Mouse (Mus musculus): ENCODE data around the gene Tmem268. TPM values are rescaled to one million over a fixed set of nuclear protein-coding genes. Genes with fewer than 3 reads are reported as not detected.
A peak's percentile ranks its signal among the peaks of the same experiment; 100 is the strongest.

Gene Tmem268
- polyA plus RNA-seq, 1 experiment = 16.4 TPM

DNA sequence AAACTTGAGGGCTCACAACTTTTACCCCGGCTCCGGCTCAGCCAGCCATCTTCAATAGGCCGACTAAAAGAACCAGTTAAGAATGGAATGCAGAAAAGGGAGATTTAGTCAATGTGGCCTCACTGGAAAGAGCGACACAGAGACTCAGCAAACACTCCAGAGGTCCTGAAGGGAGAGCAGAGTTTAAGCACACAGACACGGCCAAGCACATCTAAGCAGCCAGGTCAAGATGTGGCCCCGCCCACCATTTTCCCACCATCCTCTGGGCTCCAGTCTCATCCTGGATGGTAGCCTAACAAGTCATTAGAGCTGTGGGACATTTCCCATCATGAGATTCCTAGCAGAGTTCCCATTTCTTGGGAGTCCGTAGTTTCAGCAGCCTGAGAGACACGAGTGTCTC, 10.7 kb downstream of the Tmem268 start:
- peaks cover 10% of the 10 kb centered on the region for H3K4me1 ChIP-seq (ENCODE audit: control insufficient read depth, insufficient read depth, insufficient read length, low read length)
- H3K4me3 ChIP-seq (ENCODE audit: insufficient read depth, low read depth, low read length) = no peak overlapping the region
- H3K27ac ChIP-seq (replicated peaks; ENCODE audit: low read depth, low read length) = no peak overlapping the region

GRCm38 (mm10) chr4:63570208-63570781, 11.7 kb downstream of the Tmem268 start:
- Histone ChIP-seq H3K4me1 (ENCODE audit: control insufficient read depth, insufficient read depth, insufficient read length, low read length) (peaks cover 10% of the 10 kb centered on the region), H3K4me3 (ENCODE audit: insufficient read depth, low read depth, low read length) (no peak overlapping the region), H3K27ac (replicated peaks; ENCODE audit: low read depth, low read length) (peak overlapping the region; percentile 51)

DNA sequence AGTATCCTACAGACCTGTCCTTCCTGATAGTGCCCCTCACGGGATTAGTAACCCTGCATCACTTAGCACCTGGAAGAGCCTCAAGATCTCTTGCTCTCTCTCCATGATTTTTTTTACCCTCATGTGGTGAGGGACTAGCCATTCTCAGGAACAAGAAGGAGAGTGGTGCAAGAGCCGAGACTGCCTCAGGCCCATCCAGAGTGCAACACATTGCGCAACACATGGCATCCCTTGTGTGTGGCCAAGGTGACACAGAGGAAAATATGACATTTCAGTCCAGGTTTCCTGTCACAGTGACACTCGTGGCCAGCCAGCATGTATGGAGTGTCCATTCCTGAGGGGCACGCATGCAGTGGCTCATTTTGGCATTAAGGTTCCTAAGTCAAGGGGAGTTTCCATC, 14.0 kb downstream of the Tmem268 start:
- Histone ChIP-seq H3K4me1 (ENCODE audit: control insufficient read depth, insufficient read depth, insufficient read length, low read length) (peaks cover 10% of the 10 kb centered on the region), H3K27ac (replicated peaks; ENCODE audit: low read depth, low read length) (no peak overlapping the region; the same call in 1 of the 2 replicates), H3K4me3 (ENCODE audit: insufficient read depth, low read depth, low read length) (no peak overlapping the region)

GRCm38 (mm10) chr4:63579649-63580048, 21.1 kb downstream of the Tmem268 start:
- Histone ChIP-seq H3K27ac (replicated peaks; ENCODE audit: low read depth, low read length) (no peak overlapping the region), H3K4me3 (ENCODE audit: insufficient read depth, low read depth, low read length) (no peak overlapping the region), H3K4me1 (ENCODE audit: control insufficient read depth, insufficient read depth, insufficient read length, low read length) (peaks cover 2% of the 10 kb centered on the region; the same call in 1 of the 2 replicates)

GRCm38 (mm10) chr4:63580078-63580477, 21.5 kb downstream of the Tmem268 start:
- Histone ChIP-seq H3K27ac (replicated peaks; ENCODE audit: low read depth, low read length) (no peak overlapping the region), H3K4me1 (ENCODE audit: control insufficient read depth, insufficient read depth, insufficient read length, low read length) (peaks cover 2% of the 10 kb centered on the region; the same call in 1 of the 2 replicates), H3K4me3 (ENCODE audit: insufficient read depth, low read depth, low read length) (no peak overlapping the region)

- H3K4me1 ChIP-seq (ENCODE audit: control insufficient read depth, insufficient read depth, insufficient read length, low read length) = peaks cover 2% of the 10 kb centered on the region; the same call in 1 of the 2 replicates
- H3K27ac ChIP-seq (replicated peaks; ENCODE audit: low read depth, low read length) = no peak overlapping the region
- no peak overlapping the region for H3K4me3 ChIP-seq (ENCODE audit: insufficient read depth, low read depth, low read length)
These were observed 24.0 kb downstream of the Tmem268 start for GRCm38 (mm10) chr4:63582580-63582979.

DNA sequence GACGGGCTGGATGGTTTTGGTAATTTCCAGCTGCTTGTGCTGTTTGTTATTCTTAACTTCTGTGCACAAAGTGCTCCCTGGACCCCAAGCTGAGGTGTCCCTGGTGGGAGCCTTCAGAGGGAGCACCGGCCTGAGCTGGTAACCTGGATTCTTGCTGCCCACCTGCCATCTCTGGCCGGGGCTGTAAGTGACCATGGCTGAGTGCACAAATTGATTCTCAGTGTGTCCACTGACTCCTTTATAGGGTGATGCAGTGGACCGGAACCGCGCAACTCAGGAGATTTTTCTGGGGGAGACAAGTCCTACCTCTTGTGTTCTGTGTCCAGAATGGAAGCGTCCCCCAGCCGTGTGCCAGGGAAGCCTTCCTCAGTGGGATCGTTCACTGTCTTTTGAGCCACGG, 26.6 kb downstream of the Tmem268 start:
- Histone ChIP-seq H3K27ac (replicated peaks; ENCODE audit: low read depth, low read length) (no peak overlapping the region), H3K4me1 (ENCODE audit: control insufficient read depth, insufficient read depth, insufficient read length, low read length) (no peaks in the 10 kb centered on the region), H3K4me3 (ENCODE audit: insufficient read depth, low read depth, low read length) (no peak overlapping the region)

- Histone ChIP-seq H3K4me3 (ENCODE audit: insufficient read depth, low read depth, low read length) (no peak overlapping the region), H3K27ac (replicated peaks; ENCODE audit: low read depth, low read length) (no peak overlapping the region), H3K4me1 (ENCODE audit: control insufficient read depth, insufficient read depth, insufficient read length, low read length) (no peaks in the 10 kb centered on the region)
These were observed 27.7 kb downstream of the Tmem268 start for GRCm38 (mm10) chr4:63586240-63586639.

DNA sequence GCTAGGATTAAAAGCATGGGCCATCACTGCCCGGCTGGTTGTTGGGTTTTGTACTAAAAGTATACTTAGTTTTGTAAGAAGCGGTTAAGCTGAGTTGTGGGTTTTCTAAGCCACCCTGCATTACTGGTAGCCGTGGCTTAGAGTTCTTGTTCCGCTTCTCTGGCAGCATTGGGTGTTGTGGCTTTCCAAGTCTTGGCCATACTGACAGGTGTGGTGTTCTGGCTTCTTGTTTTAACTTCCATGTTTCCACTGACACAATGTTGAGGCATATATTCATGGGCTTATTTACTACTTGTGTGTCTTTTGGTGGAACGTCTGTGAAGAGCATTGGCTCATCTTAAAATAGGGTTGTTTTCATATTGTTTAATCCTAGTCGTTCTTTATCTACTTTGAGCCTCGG, 31.4 kb downstream of the Tmem268 start:
- Histone ChIP-seq H3K4me3 (ENCODE audit: insufficient read depth, low read depth, low read length) (no peak overlapping the region), H3K27ac (replicated peaks; ENCODE audit: low read depth, low read length) (no peak overlapping the region), H3K4me1 (ENCODE audit: control insufficient read depth, insufficient read depth, insufficient read length, low read length) (peaks cover 3% of the 10 kb centered on the region; the same call in 1 of the 2 replicates)

DNA sequence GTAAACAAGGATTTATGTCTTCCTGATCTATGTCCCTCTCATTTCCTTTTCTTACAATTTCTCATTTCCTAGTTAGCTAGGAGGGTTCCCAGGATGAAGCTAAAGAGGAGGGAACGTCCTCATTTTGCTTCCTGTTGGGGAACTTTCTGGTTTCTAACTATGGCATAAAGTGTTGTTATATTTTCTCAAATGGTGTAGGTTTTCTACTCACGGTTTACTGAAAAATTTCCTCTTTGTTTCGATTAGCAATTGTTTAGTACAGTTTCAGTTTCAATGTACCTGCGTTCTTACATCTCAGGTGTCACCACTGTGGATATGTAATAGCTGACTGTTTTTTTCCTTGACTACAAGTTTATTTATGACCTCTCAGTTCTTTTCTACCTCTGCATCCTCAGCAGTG, 32.0 kb downstream of the Tmem268 start:
- H3K4me1 ChIP-seq (ENCODE audit: control insufficient read depth, insufficient read depth, insufficient read length, low read length) = peaks cover 3% of the 10 kb centered on the region; the same call in 1 of the 2 replicates
- H3K4me3 ChIP-seq (ENCODE audit: insufficient read depth, low read depth, low read length) = no peak overlapping the region
- H3K27ac ChIP-seq (replicated peaks; ENCODE audit: low read depth, low read length) = no peak overlapping the region

GRCm38 (mm10) chr4:63594459-63595110, 36.0 kb downstream of the Tmem268 start:
- H3K4me3 ChIP-seq (ENCODE audit: insufficient read depth, low read depth, low read length) = no peak overlapping the region
- no peak overlapping the region for H3K27ac ChIP-seq (replicated peaks; ENCODE audit: low read depth, low read length)
- H3K4me1 ChIP-seq (ENCODE audit: control insufficient read depth, insufficient read depth, insufficient read length, low read length) = peaks cover 3% of the 10 kb centered on the region; the same call in 1 of the 2 replicates

DNA sequence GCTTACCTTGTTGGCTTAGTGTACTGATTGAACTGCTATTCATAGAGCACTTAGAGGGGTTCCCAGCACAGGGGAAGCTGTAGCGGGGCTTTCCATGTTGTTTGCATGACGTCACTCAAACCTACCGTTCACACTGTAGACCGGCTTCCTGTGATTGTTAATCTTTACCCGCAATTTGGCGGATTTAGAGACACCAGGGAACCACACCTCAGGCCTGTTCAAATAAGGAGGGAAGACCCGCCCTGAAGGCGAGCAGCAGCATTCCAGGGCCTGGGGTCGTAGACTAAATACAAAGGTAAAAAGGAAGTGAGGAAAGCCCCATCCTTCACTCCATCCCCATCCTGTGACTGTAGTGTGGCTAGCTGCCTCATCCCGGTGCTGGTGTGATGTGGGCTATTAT, 36.7 kb downstream of the Tmem268 start:
- peaks cover 3% of the 10 kb centered on the region; the same call in 1 of the 2 replicates for H3K4me1 ChIP-seq (ENCODE audit: control insufficient read depth, insufficient read depth, insufficient read length, low read length)
- no peak overlapping the region for H3K27ac ChIP-seq (replicated peaks; ENCODE audit: low read depth, low read length)
- no peak overlapping the region for H3K4me3 ChIP-seq (ENCODE audit: insufficient read depth, low read depth, low read length)

DNA sequence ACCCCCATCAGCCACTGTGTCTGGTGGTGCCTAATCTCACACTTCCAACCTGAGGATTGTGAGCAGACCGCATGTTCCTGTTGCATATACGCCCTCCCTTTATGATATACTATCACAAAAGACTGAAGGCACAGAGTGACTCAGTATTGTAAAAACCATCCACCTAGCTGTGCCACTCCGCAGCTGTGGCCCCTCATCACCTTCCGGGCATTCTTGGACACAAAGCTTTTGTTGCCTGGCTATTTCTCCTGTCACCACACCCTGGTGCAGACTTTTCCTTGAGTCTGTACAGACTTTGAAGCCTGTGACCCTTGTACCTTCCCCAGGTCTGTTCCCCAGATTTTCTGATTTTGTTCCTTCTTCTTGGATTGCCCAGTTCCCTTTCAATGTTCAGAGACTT, 37.4 kb downstream of the Tmem268 start:
- Histone ChIP-seq H3K27ac (replicated peaks; ENCODE audit: low read depth, low read length) (no peak overlapping the region), H3K4me1 (ENCODE audit: control insufficient read depth, insufficient read depth, insufficient read length, low read length) (peaks cover 3% of the 10 kb centered on the region; the same call in 1 of the 2 replicates), H3K4me3 (ENCODE audit: insufficient read depth, low read depth, low read length) (no peak overlapping the region)

- Histone ChIP-seq H3K4me3 (ENCODE audit: insufficient read depth, low read depth, low read length) (no peak overlapping the region), H3K27ac (replicated peaks; ENCODE audit: low read depth, low read length) (no peak overlapping the region), H3K4me1 (ENCODE audit: control insufficient read depth, insufficient read depth, insufficient read length, low read length) (no peaks in the 10 kb centered on the region)
These were observed 42.2 kb downstream of the Tmem268 start for GRCm38 (mm10) chr4:63600786-63601185.

DNA sequence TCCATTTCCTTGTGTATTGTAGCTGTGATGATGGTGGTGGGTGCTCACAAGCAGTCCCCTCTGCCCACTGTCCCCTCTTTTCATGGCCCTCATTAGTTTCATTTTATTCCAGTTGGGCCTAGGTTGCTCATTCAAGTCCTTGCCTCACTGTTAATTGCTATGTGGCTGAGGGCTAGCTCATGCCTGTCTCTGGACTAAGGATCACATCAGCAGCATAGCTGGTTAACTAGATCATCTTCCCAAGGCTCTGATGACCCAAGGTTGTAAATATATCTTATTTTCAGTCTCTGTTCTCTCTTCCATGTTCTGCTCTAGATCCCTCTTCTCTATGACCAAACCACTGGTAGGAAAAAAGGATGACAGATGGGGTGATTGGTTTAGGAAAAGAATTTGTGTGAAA, 42.7 kb downstream of the Tmem268 start:
- H3K4me1 ChIP-seq (ENCODE audit: control insufficient read depth, insufficient read depth, insufficient read length, low read length) = no peaks in the 10 kb centered on the region

GRCm38 (mm10) chr4:63604945-63605344, 46.4 kb downstream of the Tmem268 start, which contains the start of gene Gm11213:
TSS of gene Gm11213 (minus strand) at chr4:63605261.
- Histone ChIP-seq H3K4me1 (ENCODE audit: control insufficient read depth, insufficient read depth, insufficient read length, low read length) (no peaks in the 10 kb centered on the region), H3K27ac (replicated peaks; ENCODE audit: low read depth, low read length) (no peak within 1 kb of the TSS), H3K4me3 (ENCODE audit: insufficient read depth, low read depth, low read length) (no peak within 1 kb of the TSS)

More for the DNA sequence above, 42.7 kb downstream of the Tmem268 start:
- no peak overlapping the region for H3K27ac ChIP-seq (replicated peaks; ENCODE audit: low read depth, low read length)
- no peak overlapping the region for H3K4me3 ChIP-seq (ENCODE audit: insufficient read depth, low read depth, low read length)

Data from brown adipose tissue, adult 24 weeks (tissue).